Mouse (Mus musculus) heart, postnatal 25 days (tissue): ENCODE data around the gene Hrc. TPM values are rescaled to one million over a fixed set of nuclear protein-coding genes. Genes with fewer than 3 reads are reported as not detected.

ENCODE experiments used
- DNase-seq: peaks from one replicate; pipeline ENCODE4 v3.0.0; 2022; ENCODE audit warnings: low spot score
- intact Hi-C: fragments of 180-260 bp; cut with DNase I; formaldehyde crosslinking; loops from one replicate; pipeline ENCODE4 v1.15.1; 2025
- total RNA-seq, 2 experiments: library from RNA; stranded (reverse); gene quantifications; 2 replicates each; pipeline ENCODE4 v1.2.3; 2021

The Hrc gene
- total RNA-seq, 2 experiments from 2014 or later, result 773 to 825 TPM

GRCm38 (mm10) chr7:45361243-45361804 is 26.2 kb downstream of the Hrc start:
- DNase-seq, result no peak
- intact Hi-C loops, result no loop called here

- intact Hi-C loops, result no loop called here
- DNase-seq, result no peak
Observed at GRCm38 (mm10) chr7:45362801-45363200, 27.7 kb downstream of the Hrc start.

GRCm38 (mm10) chr7:45363983-45364382 is 28.9 kb downstream of the Hrc start:
- DNase-seq, result no peak
- intact Hi-C loops, result no loop called here

GRCm38 (mm10) chr7:45365742-45366651 is 30.9 kb downstream of the Hrc start:
- intact Hi-C loops, result loop anchor here (2.0 kb wide), 1 partner anchor 33 kb away; the partner anchor contains the start of gene Trpm4
- no peak for DNase-seq

GRCm38 (mm10) chr7:45366652-45367019 is 31.5 kb downstream of the Hrc start, which contains the start of gene Ppfia3:
Gene Ppfia3 (minus strand): TSS chr7:45367019.
- intact Hi-C loops, result loop anchor here (2.0 kb wide), 1 partner anchor 34 kb away; the partner anchor contains the start of gene Trpm4
- DNase-seq, result no peak

GRCm38 (mm10) chr7:45367020-45367880 is 32.2 kb downstream of the Hrc start:
- intact Hi-C loops, result loop anchor here (2.0 kb wide), 1 partner anchor 34 kb away; the partner anchor contains the start of gene Trpm4
- peak; percentile 94 for DNase-seq

GRCm38 (mm10) chr7:45368178-45368577 is 33.1 kb downstream of the Hrc start:
- intact Hi-C loops, result loop anchor here (2.0 kb wide), 1 partner anchor 67 kb away; no protein-coding TSS in a partner anchor
- DNase-seq, result no peak

- no peak for DNase-seq
- intact Hi-C loops, result loop anchor here (2.0 kb wide), 1 partner anchor 68 kb away; no protein-coding TSS in a partner anchor
Observed at GRCm38 (mm10) chr7:45369022-45369745, 34.1 kb downstream of the Hrc start.

GRCm38 (mm10) chr7:45369836-45370474 is 34.9 kb downstream of the Hrc start:
- DNase-seq, result no peak
- intact Hi-C loops, result loop anchor here (2.0 kb wide), 2 partner anchors 25 to 69 kb away; partner anchors contain the start of gene Snrnp70

- intact Hi-C loops, result loop anchor here (2.0 kb wide), 1 partner anchor 24 kb away; the partner anchor contains the start of gene Snrnp70
Observed at GRCm38 (mm10) chr7:45370475-45371311, 35.6 kb downstream of the Hrc start, which contains the start of gene Lin7b. Gene Lin7b (minus strand): TSS chr7:45370583.

GRCm38 (mm10) chr7:45372371-45372770 is 37.3 kb downstream of the Hrc start:
- intact Hi-C loops, result no loop called here

More at GRCm38 (mm10) chr7:45370475-45371311, 35.6 kb downstream of the Hrc start, which contains the start of gene Lin7b:
- DNase-seq, result peak; percentile 70

GRCm38 (mm10) chr7:45374620-45375019 is 39.5 kb downstream of the Hrc start:
- intact Hi-C loops, result no loop called here
- DNase-seq, result no peak

More at GRCm38 (mm10) chr7:45372371-45372770, 37.3 kb downstream of the Hrc start:
- DNase-seq, result no peak

GRCm38 (mm10) chr7:45376057-45376456 is 41.0 kb downstream of the Hrc start:
- intact Hi-C loops, result no loop called here

GRCm38 (mm10) chr7:45386077-45386476 is 51.0 kb downstream of the Hrc start:
- intact Hi-C loops, result no loop called here

More at GRCm38 (mm10) chr7:45376057-45376456, 41.0 kb downstream of the Hrc start:
- no peak for DNase-seq

More at GRCm38 (mm10) chr7:45386077-45386476, 51.0 kb downstream of the Hrc start:
- no peak for DNase-seq
